In genomic region chr5:42636162-42636823, GRCm38 (mm10) we compare ENCODE assay signal across 20 mouse cellular contexts.
A peak's percentile ranks its signal among the peaks of the same experiment; 100 is the strongest.
DNase-seq lines count a peak whose midpoint lies in the region; ATAC-seq lines count a peak whose summit lies in the region.
"Had no signal": no experiment of that assay in that cellular context is flagged by ENCODE, and none has a peak within 500 bp of the region (broad histone marks: within the 10 kb centered on the region; RNA-seq: fewer than 3 reads in every experiment).

No protein-coding gene starts in this region.

- peak; percentile 49 for DNase-seq in forebrain, embryonic 14.5 days (ENCODE audit: low spot score)
- no peak for DNase-seq in forebrain, embryonic 10.5 days (ENCODE audit: extremely low spot score, low spot score)
- no peak for DNase-seq in neural tube, embryonic 10.5 days (ENCODE audit: extremely low spot score, low spot score)
- DNase-seq in cerebellum, postnatal 4 days (ENCODE audit: low spot score in 2 of 2): no peak
- DNase-seq in liver, embryonic 11.5 days (ENCODE audit: low spot score): no peak
- DNase-seq: adrenal gland, adult 8-10 months; adrenal gland, postnatal 14 days; adrenal gland, postnatal 36 days; cerebellum, adult 11 months; cerebellum, adult 18-20 months; cerebellum, adult 8-10 months; cerebellum, adult 9-11 months; cerebellum, postnatal 14 days; cerebellum, postnatal 36 days had no signal

- H3K4me3 ChIP-seq in forebrain, embryonic 14.5 days (ENCODE audit: low read depth, low read length): no peak overlapping the region
- no peak overlapping the region for H3K4me3 ChIP-seq in forebrain, embryonic 10.5 days
- no peak overlapping the region for H3K4me3 ChIP-seq in neural tube, embryonic 13.5 days
- H3K4me3 ChIP-seq in forebrain, embryonic 16.5 days (replicated peaks; ENCODE audit: low read length): no peak overlapping the region
- H3K4me3 ChIP-seq in neural tube, embryonic 15.5 days (replicated peaks): no peak overlapping the region
- no peak overlapping the region for H3K4me3 ChIP-seq in liver, embryonic 11.5 days (ENCODE audit: low read depth, low read length)
- H3K4me3 ChIP-seq: embryonic facial prominence, embryonic 10.5 days; embryonic facial prominence, embryonic 12.5 days had no signal

- H3K9ac ChIP-seq in forebrain, embryonic 14.5 days (ENCODE audit: low read length): no peak overlapping the region
- no peak overlapping the region for H3K9ac ChIP-seq in neural tube, embryonic 13.5 days
- H3K9ac ChIP-seq in forebrain, embryonic 16.5 days (replicated peaks; ENCODE audit: low read depth, low read length): no peak overlapping the region
- H3K9ac ChIP-seq in neural tube, embryonic 15.5 days (replicated peaks): no peak overlapping the region
- no peak overlapping the region for H3K9ac ChIP-seq in liver, embryonic 11.5 days (ENCODE audit: low read depth, low read length)
- H3K9ac ChIP-seq: embryonic facial prominence, embryonic 12.5 days had no signal

- H3K27me3 ChIP-seq in forebrain, embryonic 14.5 days (replicated peaks; ENCODE audit: control insufficient read depth, insufficient read depth, low read length): no peaks in the 10 kb centered on the region
- H3K27me3 ChIP-seq in forebrain, embryonic 10.5 days (ENCODE audit: poor library complexity, severe bottlenecking): no peaks in the 10 kb centered on the region
- H3K27me3 ChIP-seq in neural tube, embryonic 13.5 days: no peaks in the 10 kb centered on the region
- no peaks in the 10 kb centered on the region for H3K27me3 ChIP-seq in forebrain, embryonic 16.5 days (replicated peaks; ENCODE audit: control insufficient read depth, insufficient read depth, low read length)
- H3K27me3 ChIP-seq in neural tube, embryonic 15.5 days (replicated peaks): no peaks in the 10 kb centered on the region
- no peaks in the 10 kb centered on the region for H3K27me3 ChIP-seq in liver, embryonic 11.5 days (replicated peaks; ENCODE audit: control insufficient read depth, insufficient read depth, low read length)
- H3K27me3 ChIP-seq: embryonic facial prominence, embryonic 12.5 days had no signal

- no peaks in the 10 kb centered on the region for H3K9me3 ChIP-seq in forebrain, embryonic 14.5 days (replicated peaks; ENCODE audit: control insufficient read depth, low read length)
- no peaks in the 10 kb centered on the region for H3K9me3 ChIP-seq in forebrain, embryonic 10.5 days
- no peaks in the 10 kb centered on the region for H3K9me3 ChIP-seq in neural tube, embryonic 13.5 days
- no peaks in the 10 kb centered on the region for H3K9me3 ChIP-seq in forebrain, embryonic 16.5 days (ENCODE audit: control insufficient read depth, low read length)
- no peaks in the 10 kb centered on the region for H3K9me3 ChIP-seq in neural tube, embryonic 15.5 days (replicated peaks)
- H3K9me3 ChIP-seq in liver, embryonic 11.5 days (ENCODE audit: control insufficient read depth, low read length): no peaks in the 10 kb centered on the region
- H3K9me3 ChIP-seq: embryonic facial prominence, embryonic 10.5 days; embryonic facial prominence, embryonic 12.5 days had no signal

- H3K27ac ChIP-seq in forebrain, embryonic 14.5 days (ENCODE audit: low read depth, low read length): no peak overlapping the region
- no peak overlapping the region for H3K27ac ChIP-seq in forebrain, embryonic 10.5 days
- H3K27ac ChIP-seq in neural tube, embryonic 13.5 days (replicated peaks): 0 out of 2 replicates have a peak overlapping the region, but pooled peaks have one; percentile 18
- no peak overlapping the region for H3K27ac ChIP-seq in forebrain, embryonic 16.5 days (ENCODE audit: low read length)
- peak overlapping the region; percentile 38; the same call in 1 of the 2 replicates for H3K27ac ChIP-seq in neural tube, embryonic 15.5 days (replicated peaks)
- no peak overlapping the region for H3K27ac ChIP-seq in liver, embryonic 11.5 days (ENCODE audit: low read depth, low read length)
- H3K27ac ChIP-seq: embryonic facial prominence, embryonic 10.5 days; embryonic facial prominence, embryonic 12.5 days had no signal

- 0 out of 2 replicates have a peak, but pooled peaks have one; percentile 29 for ATAC-seq in forebrain, embryonic 14.5 days
- ATAC-seq in neural tube, embryonic 13.5 days (ENCODE audit: low read depth): no peak
- ATAC-seq in forebrain, embryonic 16.5 days: peak; percentile 66
- 0 out of 2 replicates have a peak, but pooled peaks have one; percentile 50 for ATAC-seq in neural tube, embryonic 15.5 days (ENCODE audit: low FRiP score)
- no peak for ATAC-seq in liver, embryonic 11.5 days (replicated peaks; ENCODE audit: low FRiP score)
- ATAC-seq: activated CD4-positive, CD25-positive, alpha-beta regulatory T cell, adult 4 months had no signal

- 65% methylated on average over 9 of the region's 9 CpGs for WGBS in forebrain, embryonic 14.5 days
- 89% methylated on average over 9 of the region's 9 CpGs for WGBS in forebrain, embryonic 10.5 days
- WGBS in neural tube, embryonic 13.5 days: 55% methylated on average over 9 of the region's 9 CpGs
- WGBS in forebrain, embryonic 16.5 days: 53% methylated on average over 9 of the region's 9 CpGs
- 48% methylated on average over 9 of the region's 9 CpGs for WGBS in neural tube, embryonic 15.5 days
- 88% methylated on average over 9 of the region's 9 CpGs for WGBS in liver, embryonic 11.5 days

- no peak overlapping the region for H3K4me2 ChIP-seq in forebrain, embryonic 14.5 days (ENCODE audit: low read length)
- H3K4me2 ChIP-seq in neural tube, embryonic 13.5 days: no peak overlapping the region
- no peak overlapping the region for H3K4me2 ChIP-seq in forebrain, embryonic 16.5 days (ENCODE audit: low read length)
- H3K4me2 ChIP-seq in neural tube, embryonic 15.5 days: no peak overlapping the region
- H3K4me2 ChIP-seq in liver, embryonic 11.5 days: no peak overlapping the region
- H3K4me2 ChIP-seq: embryonic facial prominence, embryonic 12.5 days had no signal

- no peaks in the 10 kb centered on the region; the same call in 1 of the 2 replicates for H3K4me1 ChIP-seq in forebrain, embryonic 14.5 days (ENCODE audit: control insufficient read depth, insufficient read depth, low read length)
- H3K4me1 ChIP-seq in forebrain, embryonic 10.5 days: no peaks in the 10 kb centered on the region
- H3K4me1 ChIP-seq in neural tube, embryonic 13.5 days (replicated peaks): no peaks in the 10 kb centered on the region
- no peaks in the 10 kb centered on the region for H3K4me1 ChIP-seq in forebrain, embryonic 16.5 days (replicated peaks; ENCODE audit: control insufficient read depth, insufficient read depth, low read length)
- H3K4me1 ChIP-seq in neural tube, embryonic 15.5 days: no peaks in the 10 kb centered on the region
- H3K4me1 ChIP-seq in liver, embryonic 11.5 days (replicated peaks; ENCODE audit: control insufficient read depth, insufficient read depth, low read length): no peaks in the 10 kb centered on the region
- H3K4me1 ChIP-seq: embryonic facial prominence, embryonic 10.5 days; embryonic facial prominence, embryonic 12.5 days had no signal

- no peaks in the 10 kb centered on the region for H3K36me3 ChIP-seq in forebrain, embryonic 14.5 days (ENCODE audit: control insufficient read depth, insufficient read depth, low read length)
- H3K36me3 ChIP-seq in forebrain, embryonic 10.5 days (replicated peaks): no peaks in the 10 kb centered on the region
- no peaks in the 10 kb centered on the region for H3K36me3 ChIP-seq in neural tube, embryonic 13.5 days
- H3K36me3 ChIP-seq in forebrain, embryonic 16.5 days (ENCODE audit: control insufficient read depth, insufficient read depth): no peaks in the 10 kb centered on the region
- H3K36me3 ChIP-seq in neural tube, embryonic 15.5 days: no peaks in the 10 kb centered on the region
- H3K36me3 ChIP-seq in liver, embryonic 11.5 days (ENCODE audit: control insufficient read depth, insufficient read depth, low read length): no peaks in the 10 kb centered on the region
- H3K36me3 ChIP-seq: embryonic facial prominence, embryonic 10.5 days; embryonic facial prominence, embryonic 12.5 days had no signal

Comparison
In these comparisons a context has a peak if more than half of its experiments do, and no peak if none do; other contexts are left out.
1. ATAC-seq: peak in forebrain, embryonic 14.5 days (single experiment), forebrain, embryonic 16.5 days (single experiment) and neural tube, embryonic 15.5 days (single experiment); none in neural tube, embryonic 13.5 days (single experiment) and liver, embryonic 11.5 days (single experiment).
2. H3K27ac ChIP-seq: peak in neural tube, embryonic 13.5 days (single experiment) and neural tube, embryonic 15.5 days (single experiment); none in forebrain, embryonic 14.5 days (single experiment), forebrain, embryonic 10.5 days (single experiment), forebrain, embryonic 16.5 days (single experiment) and liver, embryonic 11.5 days (single experiment).